Mouse (Mus musculus) right cerebral cortex, postnatal 25 days (tissue): ENCODE measurements at regions not wholly inside any gene's neighbourhood (a gene's known extent, or its start where the extent isn't known, plus 50 kb on each side); places are given as distances from the start of the nearest gene placed in this dataset.

ENCODE experiments used
- DNase-seq: peaks from one replicate; pipeline ENCODE4 v3.0.0; 2022

DNA sequence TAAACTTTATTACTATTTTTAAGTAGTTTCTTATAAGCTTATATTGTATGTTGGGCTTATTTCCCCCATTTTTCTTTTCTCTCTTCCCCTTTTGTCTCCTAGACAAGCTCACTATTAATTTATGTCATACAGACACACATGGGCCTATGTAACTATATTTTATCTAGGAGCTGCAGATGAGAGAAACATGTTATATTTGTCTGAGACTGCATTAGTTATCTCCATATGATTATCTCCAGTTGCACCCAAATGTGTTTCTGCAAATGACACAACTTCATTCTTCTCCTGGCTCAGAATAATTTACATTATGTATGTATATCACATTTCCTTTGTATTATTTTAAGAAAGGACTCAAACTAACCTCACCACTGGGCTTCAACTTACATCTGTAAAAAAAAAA lies 501.3 kb downstream of the Olfm4 start:
- DNase-seq: no peak

DNA sequence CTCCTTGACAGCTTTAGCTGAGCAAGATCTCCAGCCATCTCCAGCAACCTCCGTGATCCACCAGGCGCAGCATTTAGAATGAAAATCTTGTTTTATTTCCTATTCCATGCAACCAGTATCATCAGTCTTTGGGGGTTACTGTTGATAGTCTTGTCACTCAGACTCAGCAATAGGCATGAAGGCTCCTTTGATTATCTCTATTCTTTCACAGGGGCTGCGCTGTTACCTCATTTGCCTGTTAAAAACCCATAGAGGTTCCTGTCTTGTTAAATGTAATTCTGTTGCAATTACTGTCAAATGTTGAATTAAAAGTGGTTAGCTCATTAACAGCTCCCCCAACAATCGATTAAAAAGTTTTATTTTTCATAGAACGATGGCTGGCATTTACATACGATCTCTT lies 502.7 kb downstream of the Olfm4 start:
- no peak for DNase-seq

DNA sequence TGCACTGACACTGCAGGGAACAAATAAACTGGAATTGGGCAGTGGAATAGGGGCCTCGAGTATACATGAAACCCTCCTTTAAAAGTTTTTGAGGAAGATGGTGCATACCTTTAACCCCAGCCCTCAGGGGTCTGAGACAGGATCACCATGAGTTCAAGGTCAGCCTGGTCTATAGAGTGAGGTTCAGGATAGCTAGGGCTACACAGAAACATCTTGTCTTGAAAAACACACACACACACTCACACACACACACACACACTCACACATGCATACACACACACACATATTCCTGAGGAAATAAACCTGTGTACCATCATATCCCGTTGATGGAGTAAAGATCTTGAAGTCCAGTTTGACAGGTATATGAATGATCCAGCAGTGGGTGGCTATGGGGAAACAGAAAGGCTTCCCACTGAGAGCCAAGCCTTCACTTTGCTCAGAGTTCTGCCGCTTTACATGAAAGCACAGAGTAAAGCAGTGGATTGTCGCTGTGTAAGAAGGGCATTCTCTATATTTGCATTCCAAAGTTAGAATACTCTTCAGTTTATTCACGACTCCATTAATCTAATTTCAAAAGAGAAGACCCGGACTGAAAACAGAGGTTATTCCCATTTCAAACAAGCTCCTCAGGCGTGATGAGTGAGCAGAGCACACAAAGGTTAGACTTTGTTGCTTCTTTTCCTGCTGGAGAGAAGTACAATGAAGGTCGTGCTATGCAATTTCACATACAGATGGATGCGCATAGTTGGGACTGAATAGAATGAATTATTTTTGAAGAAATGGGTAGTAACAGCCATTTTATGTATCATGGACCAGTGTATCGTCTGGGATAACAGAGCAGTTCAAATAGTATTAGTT lies 508.4 kb downstream of the Olfm4 start:
- no peak for DNase-seq

DNA sequence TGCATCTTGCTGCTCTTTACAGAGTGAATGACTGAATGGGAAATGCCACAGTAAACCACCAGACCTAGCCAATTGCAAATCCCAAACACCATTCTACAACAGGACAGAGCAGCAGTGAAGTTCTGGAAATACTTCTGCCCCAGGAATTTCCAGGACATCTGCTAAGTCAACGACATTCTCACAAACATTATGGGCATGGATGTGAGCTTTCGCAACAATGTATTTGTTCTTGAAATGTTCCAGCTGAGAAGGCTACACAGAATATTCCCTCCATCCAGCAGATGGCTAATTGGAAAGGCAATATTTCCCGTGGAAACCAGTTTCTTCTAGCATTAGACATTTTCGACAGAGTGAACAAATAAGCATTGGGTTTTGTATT lies 509.0 kb downstream of the Olfm4 start:
- DNase-seq: no peak

DNA sequence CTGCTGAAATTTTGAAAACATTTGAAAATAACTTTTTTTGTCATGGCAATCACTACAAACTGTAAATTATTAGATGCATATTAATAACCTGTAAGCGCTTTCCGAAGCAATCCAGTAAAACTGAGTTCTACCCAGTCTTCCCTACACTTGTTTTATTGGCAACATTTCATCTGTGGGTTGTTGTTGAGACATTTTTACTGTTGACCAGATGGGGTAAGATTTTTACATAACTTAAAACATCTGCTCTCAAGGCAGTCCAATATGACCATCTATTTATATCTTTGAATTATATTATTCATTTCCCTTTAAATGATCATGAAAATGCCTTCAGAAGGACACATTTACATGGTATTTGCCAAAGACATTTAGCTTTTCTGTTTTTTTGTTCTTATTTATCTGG lies 520.5 kb downstream of the Olfm4 start:
- no peak for DNase-seq

DNA sequence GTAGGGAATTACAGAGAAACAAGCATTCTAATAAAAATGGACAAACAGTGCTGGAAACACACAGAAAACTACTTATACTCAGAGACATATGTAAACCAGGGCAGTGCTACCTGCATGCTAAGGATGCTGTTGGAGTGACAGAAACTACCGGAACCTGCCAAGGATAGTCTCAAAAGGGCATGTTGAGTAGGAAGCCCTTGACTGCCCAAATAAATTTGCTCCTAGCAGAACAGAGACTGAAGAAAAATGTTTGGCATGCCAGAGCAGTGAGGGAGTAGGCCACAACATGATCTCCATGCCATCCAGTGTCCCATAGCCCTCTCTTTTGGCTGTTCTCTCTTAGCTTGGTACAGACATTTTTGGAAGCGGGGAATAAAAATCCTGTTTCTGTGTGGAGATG lies 532.7 kb downstream of the Olfm4 start:
- DNase-seq: no peak

GRCm38 (mm10) chr14:80521216-80521615 lies 537.3 kb downstream of the Olfm4 start:
- DNase-seq: no peak

GRCm38 (mm10) chr14:80521631-80522030 lies 537.8 kb downstream of the Olfm4 start:
- DNase-seq: no peak

DNA sequence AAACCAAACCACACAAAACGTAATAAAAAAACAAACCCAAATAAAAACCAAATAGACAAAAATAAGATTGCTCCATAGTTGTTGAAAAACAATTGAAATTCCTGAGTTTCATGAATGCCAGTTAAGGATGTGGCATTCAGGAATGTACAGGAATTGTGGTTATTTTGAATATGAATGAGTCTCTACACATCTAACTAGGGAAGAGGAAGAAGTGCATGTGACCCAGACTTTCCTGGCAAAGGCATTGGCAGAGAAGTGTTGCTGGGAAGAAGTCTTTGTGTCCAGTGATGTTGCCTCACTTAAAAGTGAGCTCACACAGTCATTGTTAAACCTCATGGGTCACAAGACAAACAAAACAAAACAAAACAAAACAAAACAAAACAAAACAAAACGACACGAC lies 538.7 kb downstream of the Olfm4 start:
- no peak for DNase-seq

GRCm38 (mm10) chr14:80528419-80529028 lies 544.6 kb downstream of the Olfm4 start:
- no peak for DNase-seq

DNA sequence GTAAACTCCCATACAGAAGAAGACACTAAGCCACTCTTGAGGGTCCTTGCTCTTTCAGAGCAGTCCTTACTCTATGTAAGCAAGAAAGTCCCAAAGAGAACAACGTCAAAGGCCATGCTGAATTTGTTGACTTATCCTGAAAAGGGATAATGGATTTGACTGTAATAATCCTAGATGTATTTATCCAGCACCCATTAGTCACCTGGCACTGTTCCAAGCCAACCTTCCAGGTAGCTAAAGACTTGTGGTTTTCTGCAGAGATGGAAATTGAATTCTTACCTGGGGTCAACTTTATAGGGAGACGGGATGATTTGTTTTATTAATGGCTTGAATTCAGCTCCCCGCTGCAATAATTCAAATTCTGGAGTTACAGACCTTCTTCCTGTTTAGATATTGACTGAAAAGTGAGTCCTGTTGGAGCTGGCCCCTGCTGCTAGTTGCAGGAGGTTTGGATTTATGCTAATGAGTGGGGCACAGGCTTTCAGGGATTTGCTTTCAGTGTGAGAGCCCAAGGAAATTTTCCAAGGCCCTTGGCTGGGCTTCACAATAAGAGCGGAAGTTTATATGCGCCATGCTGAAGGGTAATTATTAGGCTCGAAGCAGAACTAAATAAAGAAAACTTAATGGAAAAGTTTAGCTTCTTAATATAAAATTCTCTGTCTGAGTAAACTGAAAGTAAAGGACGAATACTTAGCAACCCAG lies 552.3 kb downstream of the Olfm4 start:
- DNase-seq: no peak

- no peak for DNase-seq
Measured at GRCm38 (mm10) chr14:80559950-80560349, 576.1 kb downstream of the Olfm4 start.
